Mouse (Mus musculus) kidney, postnatal 4 days (tissue): ENCODE results near the gene Rad23a.

Source experiments
- DNase-seq, 2 experiments: peaks; one replicate each; pipeline ENCODE4 v3.0.0; 2021; ENCODE audit warnings: mixed read lengths in 2 of 2

Gene Rad23a

DNA sequence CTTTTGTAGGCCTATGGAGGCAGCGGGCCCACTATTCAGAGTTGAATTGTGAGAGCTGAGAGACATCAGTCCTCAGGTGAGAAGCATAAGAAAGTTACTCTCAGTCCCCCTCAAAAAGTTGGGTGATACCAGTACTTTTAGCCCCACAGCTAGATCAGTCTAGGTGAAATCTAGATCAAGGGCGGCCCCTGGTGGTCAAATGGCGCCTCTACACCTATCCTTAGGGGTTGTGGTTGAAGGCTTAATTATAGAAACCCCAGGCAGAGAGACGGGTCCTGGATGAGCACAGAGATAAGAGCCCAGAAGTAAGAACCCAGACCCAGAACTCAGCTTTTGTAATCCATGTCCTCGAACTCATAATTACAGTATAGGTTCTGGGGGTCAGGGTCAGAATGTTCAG is 27.4 kb downstream of the Rad23a start:
- DNase-seq = peak; percentile 90 to 92

DNA sequence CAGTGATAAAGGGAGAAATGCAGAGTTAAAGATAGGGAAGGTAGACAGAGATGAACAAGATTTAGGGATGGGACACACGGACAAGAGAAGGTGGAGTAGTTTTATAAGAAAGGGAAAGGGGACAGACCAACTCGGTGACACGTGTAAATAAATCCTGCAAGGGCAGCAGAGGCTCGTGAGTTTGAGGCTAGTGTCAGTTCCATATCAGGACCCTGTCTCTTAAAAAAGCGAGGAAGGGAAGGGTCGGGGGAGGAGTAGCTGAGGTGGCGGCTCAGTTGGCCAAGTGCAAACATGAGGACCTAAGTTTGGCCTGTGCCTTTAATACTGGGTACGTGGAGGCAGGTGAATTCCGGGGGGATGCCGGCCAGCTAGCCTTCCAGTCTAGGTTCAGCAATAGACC is 29.2 kb downstream of the Rad23a start:
- DNase-seq = no peak

DNA sequence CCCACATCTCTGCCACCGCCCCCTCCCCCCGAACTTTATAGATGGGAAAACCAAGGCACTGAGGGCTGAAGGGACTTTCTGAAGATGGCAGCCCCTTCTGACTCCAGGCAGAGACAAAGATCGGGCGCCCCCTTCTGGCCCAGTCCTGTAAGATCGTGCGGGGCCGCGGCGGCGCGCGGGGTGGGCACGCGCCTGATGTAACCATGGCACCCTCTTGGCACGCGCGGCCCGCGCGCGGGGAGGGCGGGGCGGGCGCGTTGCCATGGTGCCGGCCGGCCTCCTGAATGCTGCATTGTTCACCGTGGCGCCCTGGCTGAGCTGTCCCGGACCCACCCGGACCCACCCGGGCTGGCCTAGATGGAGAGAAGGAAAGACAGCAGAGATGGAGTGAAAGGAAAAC is 29.6 kb downstream of the Rad23a start:
- peak; percentile 95 to 96 for DNase-seq

DNA sequence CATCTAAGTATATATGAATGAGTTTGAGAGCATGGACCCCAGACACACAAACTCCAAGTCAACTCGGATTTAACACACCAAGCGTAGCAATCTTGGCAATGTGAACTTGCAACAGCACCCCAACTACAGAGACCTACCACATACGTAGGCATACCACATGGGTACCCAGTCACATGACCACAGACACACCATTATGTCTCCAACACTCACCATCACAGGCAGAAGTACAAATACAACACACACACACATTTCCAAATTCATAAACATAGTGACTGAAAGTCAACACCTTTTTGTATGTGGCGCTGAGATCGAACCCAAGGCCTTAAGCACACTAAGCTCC is 30.6 kb downstream of the Rad23a start:
- DNase-seq = no peak

DNA sequence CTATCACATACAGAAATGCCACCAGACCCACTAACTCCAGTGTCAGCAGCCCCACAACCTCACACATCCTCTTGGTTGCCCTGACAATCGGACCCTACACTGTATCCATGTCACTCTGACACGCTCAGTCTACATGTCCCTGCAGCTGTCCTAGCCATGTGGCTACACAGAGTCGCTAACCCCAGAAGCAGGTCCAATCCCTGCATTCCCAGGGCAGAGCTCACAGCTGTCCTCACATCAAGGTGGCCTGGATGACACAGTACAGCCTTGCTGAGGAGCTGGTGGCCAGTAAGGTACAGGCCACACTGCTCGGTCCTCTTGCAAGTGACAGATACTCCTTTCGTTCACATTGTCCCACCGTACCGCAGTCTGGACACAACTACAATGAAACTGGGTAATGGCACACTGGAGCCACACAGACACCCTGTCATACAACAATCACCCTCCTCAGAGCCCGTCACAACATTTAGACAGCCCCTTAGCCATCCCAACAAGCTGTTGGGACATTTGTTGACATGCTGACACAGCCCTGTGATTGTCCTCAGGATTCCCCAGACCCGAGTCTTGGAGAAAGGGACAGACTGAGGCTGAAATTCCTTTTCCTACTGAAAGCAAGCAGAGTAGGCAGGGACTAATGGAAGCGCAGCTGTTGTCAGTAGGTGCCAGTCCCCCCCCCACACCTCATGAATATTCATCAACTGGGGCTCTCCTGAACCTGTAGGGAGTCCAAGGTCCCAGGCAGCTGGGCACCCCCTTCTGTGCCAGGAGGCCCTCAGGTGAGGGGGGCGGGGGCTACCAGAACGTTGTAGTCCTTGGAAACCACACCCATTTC is 31.1 kb downstream of the Rad23a start:
- DNase-seq = no peak

DNA sequence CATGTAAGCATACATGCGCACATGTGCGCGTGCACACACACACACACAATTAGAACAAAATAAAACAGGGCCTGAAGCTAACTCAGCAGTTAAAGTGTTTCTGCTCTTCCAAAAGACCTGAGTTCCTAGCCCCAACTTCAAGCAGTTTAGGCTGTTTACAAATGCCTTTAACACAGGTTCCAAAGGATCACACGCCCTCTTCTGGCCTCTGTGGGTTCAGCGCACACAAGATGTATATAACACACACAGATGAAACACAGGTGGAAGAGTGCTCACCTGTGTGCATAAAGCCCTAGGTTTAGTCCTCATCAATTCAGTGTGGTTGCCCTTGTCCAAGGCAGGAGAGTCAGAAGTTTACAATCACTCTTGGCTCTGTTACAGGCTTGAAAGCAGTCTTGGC is 34.4 kb downstream of the Rad23a start:
- DNase-seq = no peak

DNA sequence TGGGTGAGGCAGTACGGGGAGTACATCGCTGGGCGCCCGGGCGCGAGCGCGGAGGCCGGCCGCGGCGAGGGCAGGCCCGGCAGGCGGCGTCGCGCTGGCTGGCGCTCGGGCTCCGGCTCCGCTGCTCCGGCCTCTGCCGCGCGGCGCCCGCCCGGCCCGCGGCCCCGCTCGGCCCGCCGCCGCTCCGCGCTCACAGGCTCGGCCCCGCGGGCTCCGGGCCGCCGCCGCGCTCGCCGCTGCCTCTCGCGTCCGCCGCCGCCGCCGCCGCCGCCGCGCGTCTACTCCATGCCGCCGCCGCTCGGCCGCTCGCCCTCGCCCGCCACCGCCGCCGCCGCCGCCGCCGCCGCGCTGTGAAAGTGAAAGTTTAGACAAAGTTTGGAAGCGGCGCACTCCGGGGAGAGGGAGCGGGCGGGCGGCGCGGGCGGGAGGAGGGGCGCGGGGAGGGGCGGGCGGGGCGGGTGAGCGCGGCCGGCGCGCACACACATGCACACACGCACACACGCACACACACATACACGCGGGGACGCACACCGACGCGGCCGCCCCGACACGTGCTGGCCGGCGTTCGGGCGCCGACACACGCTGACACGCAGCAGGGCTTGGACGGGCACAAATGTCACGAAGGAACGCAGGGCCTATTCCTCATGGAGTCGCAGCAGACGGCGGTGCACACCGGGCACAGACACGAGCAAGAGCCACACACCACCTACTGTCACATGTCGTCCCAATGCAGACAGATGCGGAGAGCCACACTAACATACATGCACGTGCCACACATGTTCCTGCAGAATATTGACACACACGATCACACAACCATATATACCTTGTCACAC is 40.2 kb downstream of the Rad23a start, which contains the start of gene Nfix:
TSS of gene Nfix (minus strand) at position 346 of the 833 bp plus-strand sequence.
- DNase-seq = peak; percentile 78 to 83

DNA sequence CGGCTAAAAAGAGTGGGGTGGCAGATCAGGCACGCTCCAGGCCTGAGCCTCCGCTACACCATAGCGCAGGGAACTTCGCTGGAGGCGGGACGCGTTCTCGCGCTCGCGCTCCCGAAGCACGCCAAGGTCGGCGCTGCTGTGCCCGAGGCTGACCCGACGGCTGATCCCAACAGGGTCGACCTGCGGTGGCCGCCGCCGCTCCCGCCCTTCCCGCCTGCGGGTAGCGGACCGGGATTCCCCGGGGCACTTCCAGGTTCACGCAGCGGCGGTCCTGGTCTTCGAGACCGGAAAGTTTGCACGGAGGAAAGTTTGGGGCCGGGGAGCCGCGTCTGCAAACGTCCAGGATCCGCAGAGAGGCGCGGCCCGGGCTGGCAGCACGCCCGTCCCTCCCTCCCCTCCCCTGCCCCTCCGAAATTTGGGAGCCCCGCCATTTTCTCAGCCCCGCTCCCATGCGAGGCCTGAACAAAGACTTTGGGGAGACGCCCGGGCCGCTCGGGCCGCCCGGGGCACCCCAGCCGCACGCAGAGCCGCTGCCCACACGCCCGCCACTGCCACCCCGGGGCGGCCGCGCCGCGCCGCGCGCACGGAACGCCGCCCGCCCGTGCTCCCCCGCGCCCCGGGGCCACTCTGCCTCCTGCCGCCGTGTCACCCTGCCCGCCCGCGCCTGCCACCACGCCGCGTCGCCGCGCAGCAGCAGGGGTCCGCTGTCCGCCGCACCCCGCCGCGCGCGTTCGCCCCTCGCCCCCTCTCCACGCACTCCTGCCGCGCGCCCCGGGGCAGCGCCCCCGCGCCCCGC is 41.1 kb downstream of the Rad23a start:
- DNase-seq = peak; percentile 74 to 82

DNA sequence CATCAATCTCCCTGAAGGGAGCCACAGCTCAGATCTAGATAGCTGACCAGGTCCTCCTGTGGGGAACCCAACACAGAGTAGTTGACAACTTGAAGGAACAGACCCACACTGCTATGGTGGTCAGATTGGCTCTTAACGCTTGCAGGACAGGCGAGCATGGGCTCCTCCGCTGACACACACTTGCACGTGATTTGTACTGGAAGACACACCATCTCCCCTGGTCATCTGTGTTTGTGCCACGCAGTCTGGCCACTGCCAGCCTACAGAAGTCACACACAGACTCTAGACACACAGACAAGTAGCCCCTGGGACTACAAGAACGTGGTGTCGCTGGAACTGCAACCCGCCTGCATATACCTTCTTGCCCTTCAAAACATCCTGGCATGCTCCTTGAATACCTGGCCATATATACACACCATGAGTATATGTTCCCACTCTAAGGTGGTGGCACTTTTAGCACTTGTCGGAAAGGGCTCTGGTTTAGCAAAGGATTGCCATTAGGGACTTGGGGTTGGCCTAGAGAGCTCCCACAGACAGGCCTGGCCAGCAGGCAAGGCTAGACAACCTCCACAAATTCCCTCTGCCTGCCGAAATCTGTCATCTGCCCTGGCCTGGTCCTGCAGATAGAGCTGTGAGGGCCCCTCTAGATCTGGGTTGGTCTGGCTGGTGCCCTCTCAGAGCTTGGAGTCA is 41.9 kb downstream of the Rad23a start:
- no peak for DNase-seq

DNA sequence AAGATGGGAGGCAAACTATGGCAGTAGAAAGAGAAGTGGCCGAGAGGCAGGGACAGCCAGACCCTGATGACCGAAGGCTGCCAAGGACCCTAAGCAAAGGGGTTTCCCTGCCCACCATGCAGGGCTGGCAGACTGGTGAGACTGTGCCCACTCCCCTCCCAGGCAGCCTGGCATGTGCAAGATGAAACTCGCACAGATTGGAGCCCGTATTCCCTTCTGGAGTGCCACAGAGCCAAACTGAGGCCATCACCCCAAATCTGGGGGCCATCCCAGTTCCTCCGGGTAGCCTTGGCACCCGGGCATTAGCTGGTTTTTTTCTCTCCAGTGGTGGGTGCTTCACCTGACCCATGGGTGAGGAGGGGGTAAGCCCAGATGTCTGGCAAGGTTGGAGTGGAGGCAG is 42.5 kb downstream of the Rad23a start:
- no peak for DNase-seq

DNA sequence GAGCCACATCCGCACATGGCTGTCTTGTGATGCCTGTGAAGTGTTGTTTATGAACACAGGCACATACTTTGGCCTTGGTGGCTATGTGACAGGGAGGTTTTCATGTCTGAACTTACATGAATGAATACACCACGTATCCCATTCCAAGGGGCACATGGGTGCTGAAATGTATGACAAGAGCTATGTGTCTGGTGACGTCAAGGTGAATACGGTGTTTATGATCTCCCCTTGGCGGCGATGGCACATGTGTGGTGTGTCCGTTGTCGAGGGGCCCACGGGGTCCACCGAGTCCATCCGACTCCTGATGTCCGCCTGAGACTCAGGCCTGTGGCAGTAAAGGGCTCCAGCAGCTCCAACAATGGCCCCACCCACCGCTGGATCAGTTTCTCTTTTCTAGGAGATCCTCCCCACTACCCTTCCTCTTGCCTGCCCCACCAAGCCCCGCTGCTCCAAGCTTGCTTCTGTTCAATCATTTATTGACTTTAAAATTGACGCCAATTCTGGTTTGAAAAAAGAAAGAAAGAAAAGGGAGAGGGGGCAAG is 43.1 kb downstream of the Rad23a start:
- DNase-seq = no peak

DNA sequence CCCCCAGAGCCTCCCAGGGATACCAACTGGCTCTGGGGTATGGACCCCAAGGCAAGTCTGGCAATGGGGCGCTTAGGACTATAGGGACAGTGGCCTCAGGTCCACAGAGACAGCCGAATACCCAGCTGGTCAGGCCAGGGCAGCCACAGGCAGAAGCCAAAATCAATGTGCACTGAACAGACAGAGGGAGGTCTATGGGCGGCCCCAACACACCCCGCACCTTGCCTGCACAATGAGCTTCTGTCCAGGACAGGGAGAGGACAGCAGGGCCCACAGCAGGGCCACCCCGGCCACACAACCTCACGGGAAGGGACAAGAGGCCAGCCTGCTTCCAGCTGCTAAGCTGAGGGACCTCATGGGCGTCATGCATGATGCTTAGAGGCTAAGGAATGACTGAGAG is 46.0 kb downstream of the Rad23a start:
- DNase-seq = no peak

DNA sequence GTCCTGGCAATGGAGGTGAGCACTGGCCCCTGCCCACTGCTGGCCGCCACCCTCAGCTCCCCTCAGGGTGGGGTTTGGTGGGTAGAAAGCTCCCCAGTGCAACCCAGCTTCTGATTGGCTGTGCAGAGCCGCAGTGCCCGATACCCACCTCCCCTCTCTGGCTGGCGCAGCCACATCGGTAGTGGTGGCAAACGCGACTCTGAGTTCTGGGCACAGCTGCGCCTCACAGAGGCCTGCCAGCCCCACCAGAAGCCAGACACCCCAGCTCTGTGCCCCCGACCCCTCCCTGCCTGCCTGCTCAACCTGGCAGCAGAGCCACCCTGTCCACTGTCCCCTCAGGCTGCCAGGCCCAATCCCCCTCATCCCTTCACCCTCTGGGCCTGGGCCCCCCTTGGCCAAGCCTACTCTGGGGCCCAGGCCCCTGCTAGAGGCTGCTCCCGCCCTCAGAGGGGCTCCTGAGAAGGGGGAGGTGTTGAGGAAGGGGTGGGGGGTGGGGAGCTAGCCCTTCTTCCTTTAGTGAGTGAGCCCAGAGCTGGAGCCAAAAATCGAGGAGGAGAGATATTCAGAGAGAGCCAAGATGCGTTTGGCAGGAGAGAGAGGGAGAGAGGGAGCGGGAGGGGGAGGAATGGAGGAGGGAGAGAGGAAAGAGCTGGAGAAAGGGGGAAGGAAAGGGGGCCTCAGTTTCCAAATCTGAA is 46.5 kb downstream of the Rad23a start:
- DNase-seq = peak in 1 of 2 experiments; percentile 61

DNA sequence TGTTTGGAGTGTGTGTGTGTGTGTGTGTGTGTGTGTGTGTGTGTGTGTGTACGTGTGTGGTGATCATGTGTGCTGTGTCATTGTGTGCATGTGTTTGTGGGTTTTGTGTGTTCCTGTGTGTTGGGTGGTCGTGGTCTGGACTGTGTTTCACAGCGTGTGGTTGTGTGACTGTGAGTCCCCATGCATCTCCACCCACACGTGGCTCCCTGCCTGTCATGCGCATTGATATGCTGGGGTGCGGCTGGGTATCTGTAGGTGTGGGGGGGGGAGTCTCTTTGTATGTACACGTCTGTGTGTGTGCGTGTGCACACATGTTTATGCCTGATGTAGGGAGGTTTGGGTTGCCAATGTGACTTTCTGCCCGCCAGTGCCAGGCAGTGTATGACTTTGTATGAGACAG is 47.3 kb downstream of the Rad23a start:
- no peak for DNase-seq

DNA sequence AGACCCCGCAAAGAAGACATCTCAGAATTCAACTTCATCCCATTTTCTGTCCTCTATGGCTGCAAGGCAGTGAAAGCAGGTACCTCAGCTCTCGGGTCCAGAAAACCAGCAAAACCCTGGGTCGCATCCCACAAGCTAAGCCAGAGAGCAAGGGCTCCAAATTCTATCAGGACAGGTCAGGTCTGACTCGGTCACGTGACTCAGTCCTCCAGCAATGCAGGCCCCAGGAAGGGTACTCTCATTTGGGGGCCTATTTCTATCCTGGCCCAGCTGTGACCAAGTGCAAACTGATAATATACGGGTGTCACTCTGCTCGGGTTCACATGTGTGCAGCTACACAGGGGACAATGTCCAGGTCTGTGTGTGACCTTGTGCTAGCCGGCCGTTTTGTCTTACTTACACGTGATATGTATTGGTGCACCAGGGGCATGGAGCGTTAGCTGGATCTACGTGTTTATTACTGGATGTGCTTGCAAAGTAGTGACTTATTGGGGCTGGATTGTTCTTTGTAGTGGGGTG is 48.0 kb downstream of the Rad23a start:
- no peak for DNase-seq

DNA sequence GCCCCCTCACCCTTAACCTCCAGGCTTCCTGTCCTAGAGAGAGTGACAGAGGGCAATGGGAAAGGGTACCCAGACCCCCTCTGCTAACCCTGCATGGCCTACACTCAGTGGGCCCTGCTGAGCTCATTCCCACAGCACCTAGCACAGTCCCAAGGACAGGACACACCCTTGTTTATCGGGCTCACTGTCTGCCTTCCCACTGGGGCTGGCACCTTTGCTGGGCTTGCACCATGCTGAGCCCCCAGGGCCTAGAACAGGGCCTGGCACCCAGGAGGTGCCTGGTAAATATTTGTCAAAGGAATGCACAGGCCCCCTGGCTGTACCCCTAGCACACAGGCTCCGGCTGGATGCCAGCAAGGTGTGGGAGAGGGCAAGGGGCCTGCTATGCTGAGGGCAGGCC is 49.9 kb downstream of the Rad23a start:
- DNase-seq = no peak

DNA sequence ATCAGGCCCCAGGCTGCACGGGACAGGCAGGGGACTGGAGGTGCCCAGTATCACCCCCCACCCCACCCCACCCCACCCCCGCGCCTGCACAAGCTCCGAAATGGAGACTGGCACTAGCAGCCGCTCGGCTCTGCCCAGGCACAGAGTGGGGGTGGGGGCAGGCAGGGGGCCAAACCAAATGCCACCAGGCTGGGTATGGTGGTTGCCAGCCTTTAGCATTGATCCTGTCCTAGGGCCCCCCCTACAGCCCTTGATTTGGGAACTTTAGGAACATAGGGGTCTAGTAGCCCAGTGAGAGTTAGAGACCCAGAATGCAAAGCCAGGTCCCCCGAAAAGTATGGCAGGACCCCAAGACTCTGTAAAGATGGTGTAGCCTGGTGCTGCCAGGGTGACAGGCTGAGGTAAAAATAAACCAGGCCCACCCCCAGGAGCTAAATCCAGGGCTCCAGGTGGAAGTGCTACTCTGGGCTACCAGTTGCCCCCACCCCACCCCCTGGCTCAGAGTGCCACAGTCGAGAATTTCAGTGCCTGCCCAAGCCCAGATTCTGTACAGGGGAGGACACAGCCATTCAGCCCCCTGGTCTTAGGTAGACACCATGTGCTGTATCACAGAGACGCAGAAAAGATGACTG is 50.5 kb downstream of the Rad23a start:
- no peak for DNase-seq

DNA sequence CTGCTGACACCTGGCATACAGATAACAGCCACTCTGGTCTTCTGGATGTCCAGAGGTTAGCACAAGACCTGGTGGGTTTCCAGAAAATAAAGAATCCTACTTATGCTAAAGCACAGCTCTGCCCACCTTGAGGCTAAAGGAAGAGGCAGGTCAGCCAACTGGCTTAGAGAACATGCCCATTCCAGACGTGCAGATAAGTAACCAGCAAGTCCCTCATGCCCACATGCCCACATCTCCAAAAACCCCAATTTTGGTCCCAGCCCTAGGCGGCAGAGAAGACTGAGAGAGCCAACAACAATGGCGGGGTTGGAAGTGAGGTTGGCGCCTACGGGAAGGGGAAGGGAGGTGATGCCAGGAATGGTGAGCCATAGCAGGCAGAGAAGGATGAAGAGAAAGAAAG is 51.1 kb downstream of the Rad23a start:
- no peak for DNase-seq

DNA sequence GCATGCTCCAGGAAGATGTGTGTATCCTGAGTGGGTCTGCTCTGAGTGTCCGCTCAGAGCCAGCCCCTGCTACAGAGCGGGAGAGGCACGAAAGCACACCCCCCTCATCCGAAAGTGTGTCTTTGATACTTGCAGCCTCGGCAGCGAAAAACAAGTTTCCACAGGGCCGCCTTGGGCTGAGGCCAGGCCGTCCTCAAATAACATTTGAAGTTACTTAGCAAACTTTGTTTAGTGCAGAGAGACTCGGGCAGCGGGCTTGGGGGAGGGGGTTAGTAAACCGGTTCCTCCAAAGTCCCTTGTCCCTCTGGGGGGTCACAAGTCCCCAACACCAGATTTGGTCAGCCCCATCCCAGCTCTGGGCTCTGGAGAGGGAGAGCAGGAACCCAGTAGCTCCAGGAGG is 51.6 kb downstream of the Rad23a start:
- DNase-seq = peak; percentile 79 to 85

DNA sequence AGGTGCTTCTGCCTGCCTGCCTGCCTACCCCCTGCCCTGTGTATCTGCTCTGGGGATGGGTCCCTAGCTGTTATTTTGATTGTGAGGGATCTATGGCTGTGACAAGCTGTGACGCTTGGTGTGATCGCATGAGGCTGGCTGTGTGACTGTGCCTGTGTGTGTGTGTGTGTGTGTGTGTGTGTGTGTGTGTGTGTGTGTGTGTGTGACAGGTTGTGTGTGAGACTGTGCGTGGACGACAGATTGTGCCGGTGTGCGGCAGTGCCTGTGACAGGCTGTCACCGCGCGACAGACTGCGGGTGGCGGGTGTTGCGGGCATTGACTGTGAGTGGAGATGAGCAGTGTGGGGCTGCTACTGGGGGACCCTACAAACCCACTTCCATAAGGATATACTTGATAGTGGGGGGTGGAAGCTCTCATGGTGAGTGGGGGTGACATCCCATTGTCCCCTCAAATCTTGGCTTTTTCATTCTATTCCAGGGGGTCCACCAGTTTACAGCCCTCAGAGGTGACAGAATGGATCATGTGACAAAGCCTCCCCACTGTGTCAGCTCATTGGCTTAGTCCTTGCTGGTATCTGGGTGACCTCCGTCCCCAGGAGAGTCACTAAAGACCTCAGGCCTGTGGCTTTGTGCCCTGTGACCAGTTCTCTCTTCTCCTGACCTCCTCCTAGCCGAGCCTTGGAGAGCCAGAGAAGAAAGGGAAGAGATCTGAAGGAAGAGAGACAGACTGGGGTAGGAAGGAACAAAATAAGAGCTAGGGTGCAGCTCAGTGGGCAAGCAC is 52.8 kb downstream of the Rad23a start:
- DNase-seq = no peak
